Mouse (Mus musculus) olfactory bulb, adult 2 months (tissue): Measurements from ENCODE around the gene Psen1. TPM values are rescaled to one million over a fixed set of nuclear protein-coding genes. Genes with fewer than 3 reads are reported as not detected.

Experiments used
- H3K27ac ChIP-seq: fragments of 200-500 bp; 2 replicates; pipeline ENCODE4 v1.5.1; 2012; ENCODE audit warnings: low read depth, low read length; ENCODE audit not compliant: insufficient read depth
- H3K4me1 ChIP-seq: fragments of 200-500 bp; 2 replicates; pipeline ENCODE4 v1.6.1; 2012; ENCODE audit warnings: low read length; ENCODE audit not compliant: control insufficient read depth, insufficient read depth
- H3K4me3 ChIP-seq: fragments of 200-500 bp; 2 replicates; pipeline ENCODE4 v1.5.1; 2012; ENCODE audit warnings: mild to moderate bottlenecking, low read depth, low read length, moderate library complexity; ENCODE audit not compliant: insufficient read depth
- CTCF ChIP-seq: fragments of 200-500 bp; IDR thresholded peaks from 2 replicates; pipeline ENCODE4 v1.5.1; 2012; ENCODE audit warnings: low read depth, mild to moderate bottlenecking, low read length, moderate library complexity; ENCODE audit not compliant: insufficient read depth
- POLR2A ChIP-seq: fragments of 200-500 bp; IDR thresholded peaks from 2 replicates; pipeline ENCODE4 v1.6.1; 2012; ENCODE audit warnings: mild to moderate bottlenecking, low read depth, low read length, moderate library complexity; ENCODE audit not compliant: insufficient read depth
- WGBS: fragments of 180-500 bp; shearing (Covaris S2); methylation state at CpG from one replicate; pipeline ENCODE4 v1.1.7; 2018; 5-methylcytosine and 5-hydroxymethylcytosine counted together
- polyA plus RNA-seq: library from polyadenylated mRNA; stranded (reverse); fragments of >200 nt; gene quantifications from 2 replicates; pipeline ENCODE4 v1.2.4, GENCODE M21; 2012; ENCODE audit warnings: low replicate concordance; ENCODE audit not compliant: missing spikeins, insufficient read depth, insufficient read length

Gene Psen1
- polyA plus RNA-seq, 1 experiment, result not detected

DNA sequence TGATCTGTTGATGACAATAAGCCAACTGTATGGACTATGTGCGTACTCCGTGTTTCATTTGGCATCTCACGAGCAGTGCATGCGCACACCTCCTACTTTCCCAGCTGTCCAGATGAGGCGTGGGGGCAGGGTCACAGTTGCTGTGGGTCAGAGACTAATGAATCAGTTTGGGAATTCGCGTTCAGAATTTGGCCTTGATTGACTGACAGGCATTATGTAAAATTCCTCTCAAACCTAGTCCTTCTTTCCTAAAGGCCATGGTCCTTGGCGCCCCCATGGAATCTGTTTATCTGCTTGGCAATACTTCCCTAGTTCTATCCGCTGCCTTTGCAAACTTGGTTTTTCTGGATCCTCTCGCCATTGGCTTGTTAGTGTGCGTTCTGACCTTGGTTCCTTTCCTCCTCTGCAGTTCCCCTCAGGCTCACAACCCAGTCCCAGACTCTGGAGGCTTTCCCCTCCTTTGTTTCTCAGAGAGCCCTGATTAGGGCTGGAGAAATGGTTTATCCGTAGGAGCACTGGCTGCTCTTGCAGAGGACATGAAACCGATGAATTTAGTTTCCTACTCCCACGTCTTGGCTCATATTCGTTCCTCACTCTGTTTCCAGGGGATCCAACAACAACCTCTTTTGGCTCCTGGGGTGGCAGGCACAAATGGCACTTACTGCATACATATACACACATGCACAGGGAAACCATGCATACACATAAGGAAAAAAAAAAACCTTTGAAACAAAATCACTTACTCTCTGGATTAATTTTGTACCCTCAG lies 28.6 kb downstream of the Psen1 start:
- no peak overlapping the region for H3K27ac ChIP-seq
- no peak for TF ChIP-seq POLR2A
- no peak for TF ChIP-seq CTCF
- 62% methylated on average over 15 of the region's 15 CpGs for WGBS
- no peak overlapping the region for H3K4me3 ChIP-seq
- H3K4me1 ChIP-seq, result no peaks in the 10 kb centered on the region

DNA sequence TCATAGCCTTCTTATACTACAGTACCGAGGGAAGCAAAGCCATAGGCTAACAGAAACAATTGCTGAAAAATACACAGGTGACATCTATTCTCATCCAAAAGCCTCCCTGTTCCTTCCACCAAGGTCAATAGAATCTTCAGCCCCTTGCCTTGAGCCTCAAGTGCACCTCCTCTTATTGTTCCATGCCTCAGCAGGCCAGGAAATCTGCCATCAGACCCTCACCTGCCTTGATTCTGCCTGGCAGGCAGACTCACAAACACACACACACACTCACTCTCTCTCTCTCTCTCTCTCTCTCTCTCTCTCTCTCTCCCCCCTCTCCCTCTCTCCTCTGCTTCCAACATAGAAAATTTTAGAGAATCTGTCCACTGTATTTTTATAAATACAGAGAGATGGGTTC lies 31.5 kb downstream of the Psen1 start:
- no peak overlapping the region for H3K27ac ChIP-seq
- TF ChIP-seq POLR2A (no peak), CTCF (no peak)
- WGBS, result 100% methylated on average over 1 of the region's 1 CpGs
- H3K4me3 ChIP-seq, result no peak overlapping the region
- no peaks in the 10 kb centered on the region for H3K4me1 ChIP-seq

DNA sequence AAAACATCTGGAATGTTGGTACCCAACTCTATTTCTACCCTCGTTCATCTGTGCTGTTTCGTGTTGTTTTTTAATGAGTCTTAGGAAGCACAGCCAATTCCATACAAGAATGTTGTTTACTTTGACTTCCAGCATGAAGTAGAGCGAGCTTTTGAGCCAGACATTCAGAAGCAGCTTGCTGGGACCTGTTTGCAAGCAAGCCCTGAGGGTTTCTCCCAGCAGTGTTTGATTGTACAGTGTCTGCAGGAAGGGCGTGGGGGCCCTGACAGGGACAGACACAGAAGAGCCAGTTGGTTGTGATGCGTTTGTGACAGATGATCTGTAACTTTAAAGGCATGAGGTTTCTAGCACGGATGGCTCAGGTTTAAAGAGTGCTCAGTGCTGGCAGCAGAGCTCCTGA lies 33.3 kb downstream of the Psen1 start:
- H3K4me1 ChIP-seq, result no peaks in the 10 kb centered on the region
- TF ChIP-seq POLR2A, result no peak
- no peak for TF ChIP-seq CTCF
- H3K27ac ChIP-seq, result no peak overlapping the region
- no peak overlapping the region for H3K4me3 ChIP-seq
- WGBS, result 75% methylated on average over 6 of the region's 6 CpGs

- TF ChIP-seq CTCF (no peak), POLR2A (no peak)
- Histone ChIP-seq H3K4me1 (no peaks in the 10 kb centered on the region), H3K4me3 (no peak overlapping the region), H3K27ac (no peak overlapping the region)
- WGBS, result 90% methylated on average over 3 of the region's 3 CpGs
Measured at GRCm38 (mm10) chr12:83723037-83723436, 35.1 kb downstream of the Psen1 start.

DNA sequence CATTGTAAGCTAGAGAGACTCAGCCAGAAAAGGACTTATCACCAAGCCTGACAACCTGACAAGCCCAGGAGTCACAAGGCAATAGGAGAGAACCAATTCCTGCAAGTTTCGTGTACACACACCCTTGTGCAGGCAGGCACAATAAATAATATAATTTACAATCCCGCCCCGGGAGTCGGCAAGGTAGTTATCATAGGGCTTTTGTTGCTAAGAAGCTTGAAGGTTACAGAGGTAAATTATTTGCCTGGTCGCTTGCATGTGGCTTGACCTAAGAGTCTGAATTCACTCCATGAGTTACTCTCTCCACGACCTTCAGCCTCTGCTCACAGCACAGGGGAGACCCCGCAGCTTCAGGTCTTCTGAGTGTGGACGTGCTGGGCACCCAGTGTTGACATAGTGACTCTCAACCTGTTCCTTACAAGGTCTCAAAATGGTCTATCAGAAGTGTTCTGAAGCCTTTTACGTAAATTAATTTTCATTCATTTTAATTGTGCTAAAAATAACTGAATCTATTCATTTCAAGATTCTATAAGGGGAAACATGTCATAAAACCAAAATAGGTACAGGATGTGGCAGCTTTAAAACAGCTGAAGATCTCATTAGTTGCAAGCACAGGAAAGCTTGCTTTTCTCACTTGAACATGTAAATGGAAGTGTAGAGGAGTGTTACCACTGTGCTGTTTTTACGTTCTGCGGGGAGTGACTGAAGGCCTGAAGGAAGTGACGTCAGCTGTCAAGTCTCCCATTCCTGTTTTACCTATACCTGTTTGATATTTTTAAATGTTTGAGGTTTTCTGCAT lies 38.8 kb downstream of the Psen1 start:
- Histone ChIP-seq H3K4me3 (no peak overlapping the region), H3K27ac (no peak overlapping the region), H3K4me1 (no peaks in the 10 kb centered on the region)
- TF ChIP-seq POLR2A, result no peak
- no peak for TF ChIP-seq CTCF
- WGBS, result 86% methylated on average over 12 of the region's 12 CpGs

DNA sequence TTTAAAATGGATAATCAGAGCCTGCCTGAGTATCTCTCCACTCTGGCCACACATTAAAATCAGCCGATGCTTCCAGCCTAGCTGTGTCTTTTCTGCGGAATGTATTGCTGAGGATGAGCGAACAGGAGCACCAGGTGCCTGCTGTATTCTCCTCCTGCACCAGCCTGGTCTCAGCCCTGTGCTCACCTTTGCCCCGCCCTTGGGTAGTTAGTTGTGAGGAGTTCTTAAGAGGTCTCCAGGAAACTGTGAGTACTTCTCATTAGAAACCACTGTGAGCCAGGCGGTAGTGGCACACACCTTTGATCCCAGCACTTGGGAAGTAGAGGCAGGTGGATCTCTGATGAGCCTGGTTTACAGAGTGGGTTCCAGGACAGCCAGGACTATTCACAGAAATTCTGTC lies 44.3 kb downstream of the Psen1 start:
- Histone ChIP-seq H3K4me1 (no peaks in the 10 kb centered on the region), H3K27ac (no peak overlapping the region), H3K4me3 (no peak overlapping the region)
- 96% methylated on average over 5 of the region's 5 CpGs for WGBS
- TF ChIP-seq CTCF (no peak), POLR2A (no peak)

DNA sequence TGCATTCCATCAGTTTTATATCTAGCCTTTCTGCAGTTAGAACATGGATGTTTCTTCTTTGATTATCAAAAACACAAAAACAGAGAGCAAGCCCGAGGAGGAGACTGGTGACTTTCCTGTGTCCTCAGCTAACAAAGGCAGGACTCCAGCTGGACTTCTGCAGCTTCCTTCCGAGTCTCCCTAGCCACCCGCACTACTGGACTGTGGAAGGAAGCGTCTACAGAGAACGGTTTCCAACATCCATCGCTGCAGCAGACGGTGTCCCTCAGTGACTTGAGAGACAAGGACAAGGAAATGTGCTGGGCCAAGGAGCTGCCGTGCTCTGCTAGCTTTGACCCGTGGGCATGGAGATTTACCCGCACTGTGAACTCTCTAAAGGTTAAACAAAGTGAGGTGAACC lies 46.1 kb downstream of the Psen1 start:
- TF ChIP-seq POLR2A (no peak), CTCF (no peak)
- WGBS, result 89% methylated on average over 10 of the region's 10 CpGs
- no peaks in the 10 kb centered on the region for H3K4me1 ChIP-seq
- no peak overlapping the region for H3K4me3 ChIP-seq
- H3K27ac ChIP-seq, result no peak overlapping the region

GRCm38 (mm10) chr12:83736236-83736635 lies 48.3 kb downstream of the Psen1 start:
- H3K27ac ChIP-seq, result no peak overlapping the region
- 77% methylated on average over 8 of the region's 8 CpGs for WGBS
- TF ChIP-seq CTCF (no peak), POLR2A (no peak)
- no peak overlapping the region for H3K4me3 ChIP-seq
- no peaks in the 10 kb centered on the region for H3K4me1 ChIP-seq

GRCm38 (mm10) chr12:83738651-83739050 lies 50.7 kb downstream of the Psen1 start:
- WGBS, result 88% methylated on average over 1 of the region's 1 CpGs
- TF ChIP-seq POLR2A (no peak), CTCF (no peak)
- Histone ChIP-seq H3K4me1 (peaks cover 3% of the 10 kb centered on the region; the same call in 1 of the 2 replicates), H3K27ac (no peak overlapping the region), H3K4me3 (no peak overlapping the region)
